Mouse (Mus musculus) ES-E14 (cell line): ENCODE data around the gene Znrf3. TPM values are rescaled to one million over a fixed set of nuclear protein-coding genes. Genes with fewer than 3 reads are reported as not detected.

Experiments
- DNase-seq: peaks from one replicate; pipeline ENCODE4 v3.0.0-alpha.2; 2013; ENCODE audit warnings: low read depth, low spot score
- H3K27ac ChIP-seq: 2 replicates; pipeline ENCODE4 v1.5.1; 2012; ENCODE audit warnings: low read depth, mild to moderate bottlenecking, low read length, moderate library complexity, mixed read lengths; ENCODE audit not compliant: poor library complexity, insufficient read depth, severe bottlenecking
- H3K36me3 ChIP-seq: 2 replicates; pipeline ENCODE4 v1.6.1; 2012; ENCODE audit warnings: mild to moderate bottlenecking, low read length, moderate library complexity, mixed read lengths; ENCODE audit not compliant: control insufficient read depth, poor library complexity, insufficient read depth, severe bottlenecking
- H3K4me1 ChIP-seq, 2 experiments: fragments of 150-350 bp in 1 of 2; sonication (generic) in 1 of 2; 2 replicates each; pipeline ENCODE4 v1.6.1; 2012; ENCODE audit warnings: low read length in 2 of 2, mild to moderate bottlenecking in 1 of 2, mixed read lengths in 1 of 2; ENCODE audit not compliant: control insufficient read depth in 2 of 2, insufficient read depth in 2 of 2, poor library complexity in 1 of 2
- H3K4me3 ChIP-seq, 2 experiments: fragments of 150-350 bp in 1 of 2; sonication (generic) in 1 of 2; 2 replicates each; pipeline ENCODE4 v1.5.1; 2012; ENCODE audit warnings: low read length in 2 of 2, low read depth in 1 of 2, mild to moderate bottlenecking in 1 of 2, mixed read lengths in 1 of 2; ENCODE audit not compliant: insufficient read depth in 1 of 2, poor library complexity in 1 of 2, severe bottlenecking in 1 of 2
- H3K9ac ChIP-seq: 2 replicates; pipeline ENCODE4 v1.6.1; 2012; ENCODE audit warnings: low read depth, mild to moderate bottlenecking, low read length, mixed read lengths; ENCODE audit not compliant: poor library complexity, insufficient read depth, severe bottlenecking
- H3K9me3 ChIP-seq: fragments of 150-350 bp; sonication (generic); 2 replicates; pipeline ENCODE4 v1.6.1; 2012; ENCODE audit warnings: low read depth, mild to moderate bottlenecking, low read length; ENCODE audit not compliant: control insufficient read depth, insufficient read depth
- CHD2 ChIP-seq: IDR thresholded peaks from 2 replicates; pipeline ENCODE4 v1.6.1; 2014; ENCODE audit warnings: mild to moderate bottlenecking, low read depth, low read length, inconsistent platforms
- HCFC1 ChIP-seq: IDR thresholded peaks from 2 replicates; pipeline ENCODE4 v1.6.1; 2012; ENCODE audit warnings: low read length, inconsistent platforms, borderline replicate concordance; ENCODE audit not compliant: insufficient read depth
- MAFK ChIP-seq: IDR thresholded peaks from 2 replicates; pipeline ENCODE4 v1.6.1; 2014; ENCODE audit warnings: mild to moderate bottlenecking, low read depth, low read length, inconsistent platforms; ENCODE audit not compliant: insufficient read depth
- ZC3H11A ChIP-seq: IDR thresholded peaks from 2 replicates; pipeline ENCODE4 v1.6.1; 2012; ENCODE audit warnings: low read depth, mild to moderate bottlenecking, inconsistent platforms, low read length, borderline replicate concordance
- ZNF384 ChIP-seq: IDR thresholded peaks from 2 replicates; pipeline ENCODE4 v1.6.1; 2012; ENCODE audit warnings: low read depth, low read length, inconsistent platforms
- in situ Hi-C, 2 experiments: fragments of 600-800 bp; cut with MboI; formaldehyde crosslinking; loops; one replicate each; pipeline ENCODE4 v1.15.1; 2025; ENCODE audit warnings: low sequenced_read_pairs in 2 of 2, inconsistent platforms in 1 of 2; ENCODE audit not compliant: unreplicated experiment in 2 of 2
- total RNA-seq: library from RNA; depleted of rRNA; stranded (reverse); fragments of 300-350 nt; gene quantifications from 2 replicates; pipeline ENCODE4 v1.2.3, GENCODE M21; 2012

The Znrf3 gene
- total RNA-seq, 1 experiment: 15.4 TPM

- H3K9ac ChIP-seq: no peak overlapping the region
- H3K36me3 ChIP-seq: no peaks in the 10 kb centered on the region
- no peak for DNase-seq
- H3K4me1 ChIP-seq: peaks cover 0 to 6% of the 10 kb centered on the region in 2 experiments; a peak in 1 of 4 replicates
- in situ Hi-C loops: no loop called here
- H3K27ac ChIP-seq: no peak overlapping the region
- H3K9me3 ChIP-seq: no peaks in the 10 kb centered on the region
- H3K4me3 ChIP-seq: no peak overlapping the region
- TF ChIP-seq CHD2 (no peak), HCFC1 (no peak), ZNF384 (no peak), MAFK (no peak), ZC3H11A (no peak)
Observed at GRCm38 (mm10) chr11:5429396-5430190, 15.1 kb downstream of the Znrf3 start.

DNA sequence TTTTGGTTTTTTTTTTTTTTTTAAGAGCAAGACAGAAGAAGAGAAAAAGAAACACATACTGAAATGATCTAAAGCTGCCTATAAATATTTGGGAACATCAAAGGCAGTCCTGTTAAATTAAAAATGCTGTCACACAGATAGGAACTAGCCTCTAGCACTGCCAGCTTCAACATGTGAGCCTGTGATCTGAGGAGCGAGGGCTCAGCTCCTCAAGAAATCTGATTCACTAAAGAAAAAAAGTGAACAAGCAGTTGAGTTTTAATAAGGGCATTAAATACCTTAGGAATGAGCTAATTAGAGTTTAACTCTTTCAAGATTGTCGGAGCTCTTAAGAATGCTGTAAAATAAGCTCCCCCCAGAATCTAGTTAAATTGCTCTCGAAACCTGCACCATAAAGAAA, 17.4 kb downstream of the Znrf3 start:
- Histone ChIP-seq H3K36me3 (no peaks in the 10 kb centered on the region), H3K9ac (no peak overlapping the region), H3K9me3 (no peaks in the 10 kb centered on the region), H3K4me1 (no peaks in the 10 kb centered on the region), H3K27ac (no peak overlapping the region), H3K4me3 (no peak overlapping the region)
- TF ChIP-seq ZC3H11A (no peak), HCFC1 (no peak), ZNF384 (no peak), CHD2 (no peak), MAFK (no peak)
- in situ Hi-C loops: no loop called here
- DNase-seq: no peak

- no peak overlapping the region for H3K9ac ChIP-seq
- TF ChIP-seq MAFK (no peak), CHD2 (no peak), ZC3H11A (no peak), ZNF384 (no peak), HCFC1 (no peak)
- no peaks in the 10 kb centered on the region for H3K36me3 ChIP-seq
- in situ Hi-C loops: no loop called here
- H3K27ac ChIP-seq: no peak overlapping the region
- no peak for DNase-seq
- H3K4me3 ChIP-seq: no peak overlapping the region
- no peaks in the 10 kb centered on the region for H3K4me1 ChIP-seq
- no peaks in the 10 kb centered on the region for H3K9me3 ChIP-seq
Observed at GRCm38 (mm10) chr11:5426317-5426716, 18.3 kb downstream of the Znrf3 start.

DNA sequence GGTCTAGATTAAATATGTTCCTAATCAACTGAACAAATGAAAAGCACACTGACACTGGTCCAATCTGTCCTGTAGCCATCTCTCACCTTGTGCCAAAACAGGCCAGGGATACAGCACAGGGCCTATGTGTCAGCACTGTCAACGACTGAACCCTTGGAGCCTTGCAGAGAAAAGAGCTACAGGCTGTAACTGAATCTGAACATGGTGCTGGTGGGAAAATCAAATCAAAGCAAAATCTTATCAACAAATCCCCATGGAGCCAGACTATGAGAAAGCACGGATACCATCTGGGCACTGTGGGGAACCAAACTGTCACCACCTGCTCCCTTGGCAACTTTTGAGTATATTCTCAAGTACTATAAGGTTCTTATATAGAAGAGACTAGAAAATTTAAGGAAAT, 19.5 kb downstream of the Znrf3 start:
- Histone ChIP-seq H3K4me1 (no peaks in the 10 kb centered on the region), H3K27ac (no peak overlapping the region), H3K9ac (no peak overlapping the region), H3K9me3 (no peaks in the 10 kb centered on the region), H3K4me3 (no peak overlapping the region), H3K36me3 (no peaks in the 10 kb centered on the region)
- DNase-seq: no peak
- TF ChIP-seq MAFK (no peak), ZNF384 (no peak), CHD2 (no peak), ZC3H11A (no peak), HCFC1 (no peak)
- in situ Hi-C loops: no loop called here
